Mouse (Mus musculus) heart, embryonic 11.5 days (tissue): ENCODE measurements at regions not wholly inside any gene's neighbourhood (a gene's known extent, or its start where the extent isn't known, plus 50 kb on each side); places are given as distances from the start of the nearest gene placed in this dataset.

ENCODE experiments used
- ATAC-seq: fragments of 200-750 bp; cut with Nextera tagmentation; replicated peaks from 2 replicates; pipeline ENCODE4 v1.8.0; 2017; ENCODE audit warnings: moderate library complexity; ENCODE audit not compliant: insufficient number of reproducible peaks, low FRiP score, low TSS enrichment
- H3K27ac ChIP-seq: fragments of 300-500 bp; sonication (generic); 2 replicates; pipeline ENCODE4 v1.5.1; 2014; ENCODE audit warnings: mild to moderate bottlenecking, low read depth, low read length
- H3K27me3 ChIP-seq: fragments of 300-500 bp; sonication (generic); 2 replicates; pipeline ENCODE4 v1.6.1; 2014; ENCODE audit warnings: mild to moderate bottlenecking, low read length, mixed read lengths; ENCODE audit not compliant: control insufficient read depth, insufficient read depth
- H3K36me3 ChIP-seq: fragments of 300-500 bp; sonication (generic); 2 replicates; pipeline ENCODE4 v1.6.1; 2014; ENCODE audit warnings: mild to moderate bottlenecking, low read length, moderate library complexity, mixed read lengths; ENCODE audit not compliant: control insufficient read depth, insufficient read depth
- H3K4me1 ChIP-seq: fragments of 300-500 bp; sonication (generic); 2 replicates; pipeline ENCODE4 v1.6.1; 2014; ENCODE audit warnings: low read length; ENCODE audit not compliant: control insufficient read depth, insufficient read depth
- H3K4me2 ChIP-seq: fragments of 300-500 bp; sonication (generic); 2 replicates; pipeline ENCODE4 v1.6.1; 2014; ENCODE audit warnings: mild to moderate bottlenecking, moderate library complexity
- H3K4me3 ChIP-seq: fragments of 300-500 bp; sonication (generic); 2 replicates; pipeline ENCODE4 v1.5.1; 2014; ENCODE audit warnings: low read depth, low read length
- H3K9ac ChIP-seq: fragments of 300-500 bp; sonication (generic); 2 replicates; pipeline ENCODE4 v1.6.1; 2014; ENCODE audit warnings: mild to moderate bottlenecking, low read depth, low read length, moderate library complexity
- H3K9me3 ChIP-seq: fragments of 300-500 bp; sonication (generic); replicated peaks from 2 replicates; pipeline ENCODE4 v1.6.1; 2016; ENCODE audit warnings: low read length; ENCODE audit not compliant: control insufficient read depth
- WGBS: fragments of 180-500 bp; shearing (Covaris S2); extraction: QIAGEN DNeasy Blood & Tissue Kit; methylation state at CpG from one replicate; pipeline ENCODE4 v1.1.7; 2014; ENCODE audit not compliant: insufficient replicate concordance; 5-methylcytosine and 5-hydroxymethylcytosine counted together

- Histone ChIP-seq H3K27me3 (no peaks in the 10 kb centered on the region), H3K4me2 (no peak overlapping the region), H3K36me3 (no peaks in the 10 kb centered on the region), H3K4me3 (no peak overlapping the region), H3K9ac (no peak overlapping the region), H3K27ac (no peak overlapping the region), H3K4me1 (no peaks in the 10 kb centered on the region), H3K9me3 (no peaks in the 10 kb centered on the region)
- no peak for ATAC-seq
- WGBS = 73% methylated on average over 5 of the region's 5 CpGs
These were observed 364.7 kb downstream of the Samd5 start for GRCm38 (mm10) chr10:9310346-9310745.

DNA sequence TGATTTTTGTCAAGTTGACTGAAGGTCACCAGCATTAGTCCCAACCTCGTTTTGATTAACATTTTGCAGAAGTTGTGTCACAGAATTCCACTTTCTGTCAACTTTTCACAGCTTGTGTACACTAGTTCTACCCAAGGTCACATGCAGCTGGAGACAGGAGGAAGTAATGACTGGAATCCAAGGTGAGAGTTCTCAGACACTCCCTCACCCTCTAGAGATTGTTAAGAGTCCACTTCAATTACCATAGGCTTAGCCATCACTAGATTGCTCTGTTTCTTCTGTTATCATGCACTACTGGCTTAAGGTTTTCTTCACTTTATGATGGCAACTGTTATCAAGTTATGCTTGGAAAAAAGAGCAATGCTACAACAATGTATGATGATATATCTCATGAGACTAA, 379.0 kb downstream of the Samd5 start:
- H3K4me1 ChIP-seq = no peaks in the 10 kb centered on the region
- H3K9me3 ChIP-seq = no peaks in the 10 kb centered on the region
- no peak overlapping the region for H3K27ac ChIP-seq
- H3K36me3 ChIP-seq = no peaks in the 10 kb centered on the region
- no peak overlapping the region for H3K4me2 ChIP-seq
- H3K9ac ChIP-seq = no peak overlapping the region
- no peak overlapping the region for H3K4me3 ChIP-seq
- WGBS = 51% methylated on average over 1 of the region's 1 CpGs
- no peak for ATAC-seq
- H3K27me3 ChIP-seq = no peaks in the 10 kb centered on the region

DNA sequence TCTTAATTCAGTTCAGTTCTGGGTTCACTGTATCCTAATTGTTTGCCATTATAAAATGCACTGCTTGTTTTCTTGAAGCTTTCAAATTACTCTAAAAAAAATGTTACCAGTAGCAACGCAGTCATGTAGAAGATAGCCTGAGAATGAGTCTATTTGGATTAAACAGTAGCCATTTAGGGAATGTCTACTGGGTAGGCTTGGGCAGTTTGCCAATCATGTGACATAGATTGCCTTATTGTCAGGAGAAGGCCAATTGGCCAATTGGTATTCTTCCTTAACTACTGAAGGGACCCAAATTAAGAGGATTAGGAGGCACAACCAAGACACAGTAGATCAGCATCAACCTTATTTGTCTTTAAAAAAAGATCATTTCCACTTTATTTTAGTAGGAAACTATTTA, 379.7 kb downstream of the Samd5 start:
- 77% methylated on average over 1 of the region's 1 CpGs for WGBS
- Histone ChIP-seq H3K4me2 (no peak overlapping the region), H3K27me3 (no peaks in the 10 kb centered on the region), H3K9me3 (no peaks in the 10 kb centered on the region), H3K27ac (no peak overlapping the region), H3K4me3 (no peak overlapping the region), H3K36me3 (no peaks in the 10 kb centered on the region), H3K9ac (no peak overlapping the region), H3K4me1 (no peaks in the 10 kb centered on the region)
- ATAC-seq = no peak

GRCm38 (mm10) chr10:9294620-9295019, 380.4 kb downstream of the Samd5 start:
- H3K27me3 ChIP-seq = no peaks in the 10 kb centered on the region

GRCm38 (mm10) chr10:9291456-9292146, 383.4 kb downstream of the Samd5 start:
- Histone ChIP-seq H3K9ac (no peak overlapping the region), H3K9me3 (no peaks in the 10 kb centered on the region), H3K4me1 (no peaks in the 10 kb centered on the region), H3K4me2 (no peak overlapping the region), H3K27me3 (no peaks in the 10 kb centered on the region), H3K27ac (no peak overlapping the region), H3K36me3 (no peaks in the 10 kb centered on the region), H3K4me3 (no peak overlapping the region)
- no peak for ATAC-seq
- 49% methylated on average over 6 of the region's 6 CpGs for WGBS

More at GRCm38 (mm10) chr10:9294620-9295019, 380.4 kb downstream of the Samd5 start:
- Histone ChIP-seq H3K36me3 (no peaks in the 10 kb centered on the region), H3K9ac (no peak overlapping the region), H3K4me3 (no peak overlapping the region), H3K9me3 (no peaks in the 10 kb centered on the region), H3K4me1 (no peaks in the 10 kb centered on the region), H3K4me2 (no peak overlapping the region), H3K27ac (no peak overlapping the region)
- WGBS = 80% methylated on average over 2 of the region's 2 CpGs
- no peak for ATAC-seq

GRCm38 (mm10) chr10:9272940-9273339, 387.1 kb upstream of the Sash1 start:
- no peak overlapping the region for H3K9ac ChIP-seq
- ATAC-seq = no peak
- peaks cover 4% of the 10 kb centered on the region; the same call in 1 of the 2 replicates for H3K4me1 ChIP-seq
- WGBS = 80% methylated on average over 3 of the region's 3 CpGs
- H3K4me3 ChIP-seq = no peak overlapping the region
- no peak overlapping the region for H3K4me2 ChIP-seq
- no peaks in the 10 kb centered on the region for H3K36me3 ChIP-seq
- H3K9me3 ChIP-seq = no peaks in the 10 kb centered on the region
- no peak overlapping the region for H3K27ac ChIP-seq
- no peaks in the 10 kb centered on the region for H3K27me3 ChIP-seq

DNA sequence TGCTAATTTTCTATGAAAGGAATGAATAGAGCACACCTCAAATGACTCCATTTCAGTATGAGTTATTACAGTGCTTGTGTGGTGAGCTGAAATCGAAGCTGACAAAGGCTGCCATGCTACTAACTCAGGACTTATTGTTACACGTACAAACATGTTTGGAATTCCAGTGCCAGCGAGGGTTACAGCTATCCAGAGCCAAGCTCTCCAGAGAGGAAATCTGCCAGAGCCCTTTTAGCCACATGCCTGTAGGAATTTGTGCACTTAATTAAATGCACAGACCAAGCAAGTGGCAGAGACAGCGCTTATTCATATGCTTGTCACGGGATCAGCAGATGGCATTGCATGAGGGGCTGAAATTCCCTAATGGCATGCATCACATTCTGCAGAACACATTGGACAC, 386.4 kb upstream of the Sash1 start:
- ATAC-seq = peak; percentile 46; the same call in 1 of the 2 replicates
- Histone ChIP-seq H3K27ac (no peak overlapping the region), H3K4me3 (no peak overlapping the region), H3K27me3 (no peaks in the 10 kb centered on the region), H3K4me2 (no peak overlapping the region), H3K4me1 (peaks cover 4% of the 10 kb centered on the region; the same call in 1 of the 2 replicates), H3K36me3 (no peaks in the 10 kb centered on the region), H3K9me3 (no peaks in the 10 kb centered on the region), H3K9ac (no peak overlapping the region)
- 32% methylated on average over 5 of the region's 5 CpGs for WGBS

GRCm38 (mm10) chr10:9265528-9265927, 379.7 kb upstream of the Sash1 start:
- Histone ChIP-seq H3K4me1 (no peaks in the 10 kb centered on the region), H3K27me3 (no peaks in the 10 kb centered on the region), H3K36me3 (no peaks in the 10 kb centered on the region), H3K9ac (no peak overlapping the region), H3K4me2 (no peak overlapping the region), H3K4me3 (no peak overlapping the region), H3K27ac (no peak overlapping the region), H3K9me3 (no peaks in the 10 kb centered on the region)
- no peak for ATAC-seq
- 88% methylated on average over 2 of the region's 2 CpGs for WGBS

DNA sequence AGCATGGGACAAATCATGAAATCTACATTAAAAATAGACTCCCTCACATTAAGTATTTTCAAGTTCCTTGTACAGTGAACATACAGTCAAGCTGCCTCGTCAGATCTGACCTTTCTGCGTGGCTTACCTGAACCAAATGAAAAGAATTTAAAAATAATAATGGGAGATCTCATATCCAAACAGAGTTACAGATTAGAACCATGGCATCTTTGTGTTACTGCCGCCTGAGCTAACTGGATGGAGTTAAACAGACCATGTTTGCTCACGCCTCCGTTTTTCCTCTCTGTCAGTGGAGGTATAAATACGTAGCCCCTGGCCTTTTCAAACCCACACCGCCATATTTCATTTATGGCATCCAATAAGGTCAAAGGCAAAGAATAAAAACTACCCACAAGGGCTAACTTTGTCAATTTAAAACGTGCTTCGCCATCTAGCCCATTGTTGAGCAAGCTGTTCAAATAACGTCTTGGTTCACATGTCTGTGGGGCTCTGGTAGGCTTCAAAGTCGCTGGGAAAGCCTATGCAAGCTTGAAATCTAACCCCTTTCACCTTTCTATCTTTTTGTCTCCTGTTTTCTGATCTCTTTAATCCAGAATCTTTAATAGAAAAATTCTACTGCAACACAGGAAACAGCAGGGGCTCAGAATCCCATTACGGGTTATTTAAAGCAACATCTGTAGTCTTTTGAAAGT, 378.6 kb upstream of the Sash1 start:
- 77% methylated on average over 12 of the region's 12 CpGs for WGBS
- Histone ChIP-seq H3K9ac (no peak overlapping the region), H3K36me3 (no peaks in the 10 kb centered on the region), H3K4me1 (no peaks in the 10 kb centered on the region), H3K27me3 (no peaks in the 10 kb centered on the region), H3K27ac (no peak overlapping the region), H3K4me3 (no peak overlapping the region), H3K4me2 (no peak overlapping the region), H3K9me3 (no peaks in the 10 kb centered on the region)
- ATAC-seq = no peak
